Comparison of ENCODE assay signal across 8 mouse cellular contexts in genomic region chr7:133776626-133776996, GRCm38 (mm10). TPM values are rescaled to one million over a fixed set of nuclear protein-coding genes. Genes with fewer than 3 reads are reported as not detected.
DNase-seq lines count a peak whose midpoint lies in the region; ATAC-seq and TF ChIP-seq lines count a peak whose summit lies in the region.

Gene Fank1 (plus strand): TSS chr7:133776861.

- H3K27ac ChIP-seq in embryonic facial prominence, embryonic 12.5 days, result no peak within 1 kb of the TSS
- H3K27ac ChIP-seq in heart, adult 2 months, result peak within 1 kb of the TSS; percentile 92

- peaks cover 6% of the 10 kb centered on the region; the same call in 1 of the 2 replicates for H3K79me2 ChIP-seq in heart, adult 2 months (replicated peaks; ENCODE audit: control insufficient read depth, insufficient read depth, low read length)

- H3K9ac ChIP-seq in embryonic facial prominence, embryonic 12.5 days, result peak within 1 kb of the TSS; percentile 67
- peak within 1 kb of the TSS; percentile 90 for H3K9ac ChIP-seq in heart, adult 2 months (ENCODE audit: low read depth, low read length)

- peak within 1 kb of the TSS; percentile 87 for H3K4me2 ChIP-seq in embryonic facial prominence, embryonic 12.5 days (replicated peaks)

- peaks cover 11% of the 10 kb centered on the region for H3K27me3 ChIP-seq in embryonic facial prominence, embryonic 12.5 days
- no peaks in the 10 kb centered on the region for H3K27me3 ChIP-seq in heart, adult 2 months (ENCODE audit: control insufficient read depth, insufficient read depth, low read length)

- under 1% methylated on average over 45 of the region's 45 CpGs for WGBS in embryonic facial prominence, embryonic 12.5 days
- WGBS in heart, adult 2 months, result under 1% methylated on average over 45 of the region's 45 CpGs

- DNase-seq in 416B (ENCODE audit: low read depth), result peak; percentile 82
- DNase-seq in adrenal gland, postnatal 36 days, result peak; percentile 93 to 96
- peak; percentile 91 to 92 for DNase-seq in heart, adult 2 months
- peak; percentile 78 to 82 for DNase-seq in kidney, adult 8-10 months
- peak; percentile 96 for DNase-seq in liver
- DNase-seq in monocyte, adult 2 months (ENCODE audit: low read depth in 1 of 2, low spot score in 2 of 2), result peak; percentile 7 to 40
- DNase-seq in spleen, postnatal 14 days (ENCODE audit: low spot score in 2 of 2), result peak; percentile 73 to 85

- no peak; the same call in 1 of the 2 replicates for TF ChIP-seq POLR2A in heart, adult 2 months (IDR thresholded peaks at IDR 0.05; ENCODE audit: insufficient read depth, low read depth, low read length)

- TF ChIP-seq CTCF in heart, adult 2 months (IDR thresholded peaks at IDR 0.05), result no peak

- TF ChIP-seq EP300 in heart, adult 2 months (IDR thresholded peaks at IDR 0.05; ENCODE audit: insufficient read depth, low read depth, low read length), result no peak

- H3K4me3 ChIP-seq in embryonic facial prominence, embryonic 12.5 days, result peak within 1 kb of the TSS; percentile 73
- H3K4me3 ChIP-seq in heart, adult 2 months, result peak within 1 kb of the TSS; percentile 96

- H3K36me3 ChIP-seq in embryonic facial prominence, embryonic 12.5 days, result no peaks in the 10 kb centered on the region
- H3K36me3 ChIP-seq in heart, adult 2 months (ENCODE audit: control insufficient read depth, insufficient read depth, low read length), result peaks cover 15% of the 10 kb centered on the region; the same call in 1 of the 2 replicates

- peak; percentile 90 for ATAC-seq in embryonic facial prominence, embryonic 12.5 days (ENCODE audit: insufficient number of reproducible peaks, insufficient read depth, low FRiP score, low TSS enrichment)

- intact Hi-C loops in heart, adult 2 months (cut with DNase I), result no loop called here

- H3K4me1 ChIP-seq in embryonic facial prominence, embryonic 12.5 days, result peaks cover 6% of the 10 kb centered on the region
- peaks cover 6% of the 10 kb centered on the region for H3K4me1 ChIP-seq in heart, adult 2 months (ENCODE audit: control insufficient read depth, insufficient read depth, low read length)

- H3K9me3 ChIP-seq in embryonic facial prominence, embryonic 12.5 days, result no peaks in the 10 kb centered on the region

RNA-seq across cellular contexts. Expression of gene Fank1, which starts in this region (rescaled TPM):
- total RNA-seq in adrenal gland, postnatal 36 days (2021), result under 1 TPM in 1 of 2 experiments, not detected in 1; 0.50 TPM
- polyA plus RNA-seq in embryonic facial prominence, embryonic 12.5 days (2016; fragmentation: Nextera tagmentation; extraction: Ambion mirVana), result 0.43 and 0.53 TPM in 2 replicates
- total RNA-seq in heart, adult 2 months (2021), result not detected
- polyA plus RNA-seq in heart, adult 2 months (2012; rRNA removed), result 0.10 and 0.32 TPM in 2 replicates

Comparison
In these comparisons a context has a peak if more than half of its experiments do, and no peak if none do; other contexts are left out.
1. Peak in DNase-seq in adrenal gland, postnatal 36 days; RNA of the gene not detected or under 1 TPM.
2. Peak in ATAC-seq, H3K4me3 ChIP-seq, H3K9ac ChIP-seq and H3K4me2 ChIP-seq in embryonic facial prominence, embryonic 12.5 days; RNA of the gene not detected or under 1 TPM.
3. Peak in DNase-seq, H3K4me3 ChIP-seq, H3K27ac ChIP-seq and H3K9ac ChIP-seq in heart, adult 2 months; RNA of the gene not detected or under 1 TPM.
4. DNase-seq: peak in every context shown above with its lines; median percentile 96 in liver; 94 in adrenal gland, postnatal 36 days; 92 in heart, adult 2 months; 82 in 416B; 80 in kidney, adult 8-10 months; 79 in spleen, postnatal 14 days; 24 in monocyte, adult 2 months.